Mouse (Mus musculus) embryonic facial prominence, embryonic 15.5 days (tissue): ENCODE results near the gene Ttll8. TPM values are rescaled to one million over a fixed set of nuclear protein-coding genes. Genes with fewer than 3 reads are reported as not detected.

ENCODE experiments used
- ATAC-seq: fragments of 200-750 bp; cut with Nextera tagmentation; 2 replicates; pipeline ENCODE4 v1.8.0; 2017; ENCODE audit warnings: low read depth, moderate TSS enrichment; ENCODE audit not compliant: insufficient number of reproducible peaks, low FRiP score, low TSS enrichment
- H3K27ac ChIP-seq: fragments of 300-500 bp; sonication (generic); replicated peaks from 2 replicates; pipeline ENCODE4 v1.5.1; 2015; ENCODE audit warnings: mild to moderate bottlenecking, inconsistent platforms
- H3K27me3 ChIP-seq: fragments of 300-500 bp; sonication (generic); 2 replicates; pipeline ENCODE4 v1.6.1; 2015; ENCODE audit warnings: inconsistent platforms
- H3K36me3 ChIP-seq: fragments of 300-500 bp; sonication (generic); 2 replicates; pipeline ENCODE4 v1.6.1; 2015; ENCODE audit warnings: mild to moderate bottlenecking, inconsistent platforms
- H3K4me1 ChIP-seq: fragments of 300-500 bp; sonication (generic); 2 replicates; pipeline ENCODE4 v1.6.1; 2015; ENCODE audit warnings: inconsistent platforms
- H3K4me2 ChIP-seq: fragments of 300-500 bp; sonication (generic); replicated peaks from 2 replicates; pipeline ENCODE4 v1.6.1; 2015; ENCODE audit warnings: mild to moderate bottlenecking, inconsistent platforms
- H3K4me3 ChIP-seq: fragments of 300-500 bp; sonication (generic); replicated peaks from 2 replicates; pipeline ENCODE4 v1.5.1; 2015; ENCODE audit warnings: mild to moderate bottlenecking, inconsistent platforms
- H3K9ac ChIP-seq: fragments of 300-500 bp; sonication (generic); 2 replicates; pipeline ENCODE4 v1.6.1; 2015; ENCODE audit warnings: inconsistent platforms
- H3K9me3 ChIP-seq: fragments of 300-500 bp; sonication (generic); replicated peaks from 2 replicates; pipeline ENCODE4 v1.6.1; 2016; ENCODE audit warnings: inconsistent platforms
- WGBS: fragments of 180-500 bp; shearing (Covaris S2); methylation state at CpG from one replicate; pipeline ENCODE4 v1.1.7; 2015; 5-methylcytosine and 5-hydroxymethylcytosine counted together
- polyA plus RNA-seq: library from polyadenylated mRNA; unstranded; fragments of >200 nt; fragmentation: Nextera tagmentation; extraction: Ambion mirVana; gene quantifications from 2 replicates; pipeline ENCODE4 v1.2.1, GENCODE M21; 2015

Ttll8 gene
- 0.05 TPM in 1 of 2 replicates, not detected in the other for polyA plus RNA-seq

DNA sequence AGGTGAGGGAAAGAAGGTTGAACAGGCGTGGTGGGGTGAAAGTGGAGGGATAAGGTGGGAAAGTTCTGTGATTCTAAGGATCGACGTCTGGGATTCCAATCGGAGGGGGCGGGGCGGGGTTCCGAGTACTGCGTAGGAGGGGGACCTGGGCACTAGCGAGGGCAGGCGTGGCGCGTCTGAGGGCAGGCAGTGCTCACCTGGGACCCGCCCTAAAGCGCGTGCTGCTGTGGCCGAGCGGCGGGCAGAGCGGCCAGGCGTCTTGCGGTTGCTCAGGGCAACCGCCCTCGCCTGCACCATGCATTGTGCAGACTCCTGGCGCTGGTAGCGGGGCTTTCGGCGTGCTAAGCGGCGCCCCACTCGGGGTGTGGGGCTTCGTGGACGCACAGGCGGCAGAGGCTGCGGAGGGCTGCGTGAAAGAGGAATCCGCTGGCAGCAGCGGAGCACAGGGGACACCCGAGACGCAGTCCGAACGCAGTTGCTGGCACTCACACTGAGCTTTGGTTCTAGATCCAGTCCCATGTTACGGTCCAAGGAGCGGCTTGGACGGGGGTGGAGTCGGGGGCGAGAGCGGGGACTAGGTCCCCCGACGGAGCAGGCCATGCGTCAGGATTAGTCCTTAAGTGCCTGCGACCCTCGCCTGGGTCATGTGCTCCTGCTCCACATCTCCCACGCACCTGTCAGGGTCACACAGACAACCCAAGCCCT lies at the start of gene Ttll8:
TSS of gene Ttll8 (minus strand) at position 51 of the 705 bp plus-strand sequence.
- Histone ChIP-seq H3K9me3 (no peaks in the 10 kb centered on the region), H3K9ac (0 out of 2 replicates have a peak within 1 kb of the TSS, but pooled peaks have one; percentile 4), H3K27ac (no peak within 1 kb of the TSS), H3K4me1 (peaks cover 9% of the 10 kb centered on the region), H3K4me3 (peak within 1 kb of the TSS; percentile 39), H3K4me2 (peak within 1 kb of the TSS; percentile 81), H3K36me3 (no peaks in the 10 kb centered on the region), H3K27me3 (peaks cover 25% of the 10 kb centered on the region)
- 3% methylated on average over 53 of the region's 53 CpGs for WGBS
- ATAC-seq = peak; percentile 52; the same call in 1 of the 2 replicates

DNA sequence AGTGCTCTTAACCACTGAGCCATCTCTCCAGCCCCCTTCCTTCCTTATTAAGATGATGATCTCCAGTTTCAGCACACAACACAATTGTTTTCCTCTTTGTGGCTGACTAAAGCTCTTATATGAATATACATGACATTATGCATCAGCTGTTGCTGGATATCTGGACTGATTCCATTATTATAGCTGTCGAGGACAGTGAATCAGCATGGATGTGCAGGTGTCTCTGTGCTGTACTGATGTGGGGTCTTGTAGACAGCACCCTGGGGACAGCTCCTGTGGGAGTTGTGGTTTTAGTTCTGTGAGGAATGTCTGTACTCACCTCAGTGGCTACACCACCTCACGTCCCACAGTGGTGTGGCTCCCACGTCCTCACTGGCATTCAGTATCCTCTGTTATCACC lies 47.0 kb upstream of the Ttll8 start:
- no peak overlapping the region for H3K4me3 ChIP-seq
- H3K4me2 ChIP-seq = no peak overlapping the region
- H3K27me3 ChIP-seq = no peaks in the 10 kb centered on the region
- no peak for ATAC-seq
- WGBS = 71% methylated on average over 3 of the region's 3 CpGs
- no peaks in the 10 kb centered on the region for H3K9me3 ChIP-seq
- H3K27ac ChIP-seq = no peak overlapping the region
- H3K36me3 ChIP-seq = no peaks in the 10 kb centered on the region
- H3K4me1 ChIP-seq = no peaks in the 10 kb centered on the region
- H3K9ac ChIP-seq = no peak overlapping the region

- Histone ChIP-seq H3K36me3 (no peaks in the 10 kb centered on the region), H3K9ac (no peak overlapping the region), H3K27ac (no peak overlapping the region), H3K4me3 (no peak overlapping the region), H3K4me1 (no peaks in the 10 kb centered on the region), H3K9me3 (no peaks in the 10 kb centered on the region), H3K27me3 (no peaks in the 10 kb centered on the region), H3K4me2 (no peak overlapping the region)
- 53% methylated on average over 2 of the region's 2 CpGs for WGBS
- ATAC-seq = no peak
Measured at GRCm38 (mm10) chr15:89000367-89000766, 46.1 kb upstream of the Ttll8 start.

DNA sequence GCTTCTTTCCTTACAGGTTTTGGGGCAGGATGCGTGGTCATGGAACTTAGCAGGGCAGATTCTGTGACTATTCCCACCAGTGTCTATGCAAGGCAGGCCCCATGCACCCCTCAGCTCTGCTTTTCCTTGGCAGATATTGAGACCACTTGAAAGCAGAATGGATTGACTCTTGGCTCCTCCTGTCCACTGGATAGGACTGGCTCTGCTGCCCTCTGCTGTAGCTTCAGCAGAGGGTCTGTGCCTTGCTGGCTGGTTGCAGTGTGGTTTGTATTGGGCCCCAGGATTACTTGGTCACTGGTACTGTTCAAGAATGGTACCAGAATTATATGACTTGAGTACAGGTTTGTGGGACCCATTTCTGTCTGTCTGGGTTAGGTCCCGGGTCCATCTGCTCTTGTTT lies 44.9 kb upstream of the Ttll8 start:
- no peak overlapping the region for H3K4me2 ChIP-seq
- no peak overlapping the region for H3K9ac ChIP-seq
- H3K27ac ChIP-seq = no peak overlapping the region
- WGBS = 79% methylated on average over 2 of the region's 2 CpGs
- no peaks in the 10 kb centered on the region for H3K4me1 ChIP-seq
- H3K36me3 ChIP-seq = no peaks in the 10 kb centered on the region
- no peak overlapping the region for H3K4me3 ChIP-seq
- no peak for ATAC-seq
- no peaks in the 10 kb centered on the region for H3K27me3 ChIP-seq
- H3K9me3 ChIP-seq = no peaks in the 10 kb centered on the region

- ATAC-seq = no peak
- 71% methylated on average over 8 of the region's 8 CpGs for WGBS
- no peak overlapping the region for H3K27ac ChIP-seq
- no peak overlapping the region for H3K4me3 ChIP-seq
- no peaks in the 10 kb centered on the region for H3K9me3 ChIP-seq
- H3K4me2 ChIP-seq = no peak overlapping the region
- H3K9ac ChIP-seq = no peak overlapping the region
- no peaks in the 10 kb centered on the region for H3K4me1 ChIP-seq
- H3K36me3 ChIP-seq = no peaks in the 10 kb centered on the region
- no peaks in the 10 kb centered on the region for H3K27me3 ChIP-seq
Measured at GRCm38 (mm10) chr15:88998636-88999035, 44.4 kb upstream of the Ttll8 start.

GRCm38 (mm10) chr15:88989236-88989635 lies 35.0 kb upstream of the Ttll8 start:
- Histone ChIP-seq H3K4me1 (no peaks in the 10 kb centered on the region), H3K9ac (no peak overlapping the region), H3K4me2 (no peak overlapping the region), H3K4me3 (no peak overlapping the region), H3K27ac (no peak overlapping the region), H3K27me3 (no peaks in the 10 kb centered on the region), H3K36me3 (no peaks in the 10 kb centered on the region), H3K9me3 (no peaks in the 10 kb centered on the region)
- 34% methylated on average over 2 of the region's 2 CpGs for WGBS
- ATAC-seq = no peak

GRCm38 (mm10) chr15:88982534-88983079 lies 28.4 kb upstream of the Ttll8 start, which contains the start of gene Mov10l1:
TSS of gene Mov10l1 (plus strand) at chr15:88982909.
- no peaks in the 10 kb centered on the region for H3K36me3 ChIP-seq
- H3K9ac ChIP-seq = no peak within 1 kb of the TSS
- no peak within 1 kb of the TSS for H3K4me3 ChIP-seq
- no peak within 1 kb of the TSS for H3K27ac ChIP-seq
- no peaks in the 10 kb centered on the region for H3K27me3 ChIP-seq
- 92% methylated on average over 31 of the region's 31 CpGs for WGBS
- no peak for ATAC-seq
- H3K4me2 ChIP-seq = no peak within 1 kb of the TSS
- no peaks in the 10 kb centered on the region for H3K9me3 ChIP-seq
- H3K4me1 ChIP-seq = no peaks in the 10 kb centered on the region

- no peak overlapping the region for H3K4me3 ChIP-seq
- H3K9me3 ChIP-seq = no peaks in the 10 kb centered on the region
- WGBS = 70% methylated on average over 3 of the region's 3 CpGs
- H3K36me3 ChIP-seq = no peaks in the 10 kb centered on the region
- H3K27me3 ChIP-seq = no peaks in the 10 kb centered on the region
- H3K4me2 ChIP-seq = no peak overlapping the region
- no peak for ATAC-seq
- no peak overlapping the region for H3K27ac ChIP-seq
- H3K4me1 ChIP-seq = no peaks in the 10 kb centered on the region
- H3K9ac ChIP-seq = no peak overlapping the region
Measured at GRCm38 (mm10) chr15:88979138-88979446, 24.9 kb upstream of the Ttll8 start.

GRCm38 (mm10) chr15:88978281-88979137 lies 24.3 kb upstream of the Ttll8 start, which contains the start of gene Mlc1:
TSS of gene Mlc1 (minus strand) at chr15:88979007.
- H3K36me3 ChIP-seq = no peaks in the 10 kb centered on the region
- WGBS = 70% methylated on average over 10 of the region's 10 CpGs
- H3K9me3 ChIP-seq = no peaks in the 10 kb centered on the region
- H3K4me2 ChIP-seq = no peak within 1 kb of the TSS
- no peak within 1 kb of the TSS for H3K4me3 ChIP-seq
- H3K9ac ChIP-seq = no peak within 1 kb of the TSS
- H3K4me1 ChIP-seq = no peaks in the 10 kb centered on the region
- no peak for ATAC-seq
- no peak within 1 kb of the TSS for H3K27ac ChIP-seq
- no peaks in the 10 kb centered on the region for H3K27me3 ChIP-seq

GRCm38 (mm10) chr15:88972300-88972699 lies 18.1 kb upstream of the Ttll8 start:
- Histone ChIP-seq H3K27me3 (no peaks in the 10 kb centered on the region), H3K4me3 (no peak overlapping the region), H3K4me2 (no peak overlapping the region), H3K9ac (no peak overlapping the region), H3K9me3 (no peaks in the 10 kb centered on the region), H3K36me3 (no peaks in the 10 kb centered on the region), H3K4me1 (no peaks in the 10 kb centered on the region), H3K27ac (no peak overlapping the region)
- WGBS = 85% methylated on average over 4 of the region's 4 CpGs
- ATAC-seq = no peak

- Histone ChIP-seq H3K36me3 (no peaks in the 10 kb centered on the region), H3K27me3 (no peaks in the 10 kb centered on the region), H3K4me3 (no peak overlapping the region), H3K4me1 (no peaks in the 10 kb centered on the region), H3K4me2 (no peak overlapping the region), H3K9me3 (no peaks in the 10 kb centered on the region), H3K27ac (no peak overlapping the region), H3K9ac (no peak overlapping the region)
- 90% methylated on average over 2 of the region's 2 CpGs for WGBS
- ATAC-seq = no peak
Measured at GRCm38 (mm10) chr15:88964070-88964578, 9.9 kb upstream of the Ttll8 start.
